Mouse (Mus musculus) stomach, embryonic 16.5 days (tissue): ENCODE results near the gene Oip5. TPM values are rescaled to one million over a fixed set of nuclear protein-coding genes. Genes with fewer than 3 reads are reported as not detected.
A peak's percentile ranks its signal among the peaks of the same experiment; 100 is the strongest.
"Not testable (repeated sequence)": the region's sequence is repeated elsewhere in the genome, so short reads cannot be mapped to it uniquely, and the experiment has no call there.

Experiments used
- ATAC-seq: fragments of 200-750 bp; cut with Nextera tagmentation; 2 replicates; pipeline ENCODE4 v1.8.0; 2017; ENCODE audit warnings: moderate number of reproducible peaks, moderate TSS enrichment; ENCODE audit not compliant: insufficient read depth, low FRiP score
- H3K27ac ChIP-seq: fragments of 300-500 bp; sonication (generic); 2 replicates; pipeline ENCODE4 v1.5.1; 2014; ENCODE audit warnings: low read length
- H3K27me3 ChIP-seq: fragments of 300-500 bp; sonication (generic); 2 replicates; pipeline ENCODE4 v1.6.1; 2014; ENCODE audit warnings: low read length, control low read depth, mixed read lengths; ENCODE audit not compliant: control insufficient read depth, insufficient read depth
- H3K36me3 ChIP-seq: fragments of 300-500 bp; sonication (generic); 2 replicates; pipeline ENCODE4 v1.6.1; 2014; ENCODE audit warnings: low read length; ENCODE audit not compliant: control insufficient read depth, insufficient read depth
- H3K4me1 ChIP-seq: fragments of 300-500 bp; sonication (generic); 2 replicates; pipeline ENCODE4 v1.6.1; 2014; ENCODE audit warnings: low read length, control low read depth, mixed read lengths; ENCODE audit not compliant: control insufficient read depth, insufficient read depth
- H3K4me2 ChIP-seq: fragments of 300-500 bp; sonication (generic); 2 replicates; pipeline ENCODE4 v1.6.1; 2014; ENCODE audit warnings: low read depth, low read length, mixed read lengths
- H3K4me3 ChIP-seq: fragments of 300-500 bp; sonication (generic); replicated peaks from 2 replicates; pipeline ENCODE4 v1.5.1; 2014; ENCODE audit warnings: mild to moderate bottlenecking, low read length
- H3K9ac ChIP-seq: fragments of 300-500 bp; sonication (generic); 2 replicates; pipeline ENCODE4 v1.6.1; 2014; ENCODE audit warnings: low read length
- H3K9me3 ChIP-seq: fragments of 300-500 bp; sonication (generic); replicated peaks from 2 replicates; pipeline ENCODE4 v1.6.1; 2016; ENCODE audit warnings: low read length, control low read depth; ENCODE audit not compliant: control insufficient read depth
- WGBS: fragments of 180-500 bp; shearing (Covaris S2); extraction: QIAGEN DNeasy Blood & Tissue Kit; methylation state at CpG from one replicate; pipeline ENCODE4 v1.1.7; 2014; 5-methylcytosine and 5-hydroxymethylcytosine counted together
- polyA plus RNA-seq: library from polyadenylated mRNA; unstranded; fragments of >200 nt; fragmentation: Nextera tagmentation; extraction: Ambion mirVana; gene quantifications from 2 replicates; pipeline ENCODE4 v1.2.1, GENCODE M21; 2015

Gene Oip5
- polyA plus RNA-seq, 1 experiment from 2014 or later, result 22.3 TPM

- ATAC-seq, result no peak
- no peaks in the 10 kb centered on the region for H3K9me3 ChIP-seq
- peak overlapping the region; percentile 64 for H3K27ac ChIP-seq
- peaks cover 18% of the 10 kb centered on the region for H3K4me1 ChIP-seq
- no peaks in the 10 kb centered on the region for H3K36me3 ChIP-seq
- H3K4me2 ChIP-seq, result peak overlapping the region; percentile 75
- WGBS, result 0% methylated on average over 13 of the region's 13 CpGs
- H3K9ac ChIP-seq, result peak overlapping the region; percentile 84
- H3K4me3 ChIP-seq, result peak overlapping the region; percentile 94
- no peaks in the 10 kb centered on the region for H3K27me3 ChIP-seq
These were observed 449 bp downstream of the Oip5 start for GRCm38 (mm10) chr2:119617841-119618198.

GRCm38 (mm10) chr2:119607023-119607422 is 11.2 kb downstream of the Oip5 start:
- no peak overlapping the region for H3K4me2 ChIP-seq
- H3K9ac ChIP-seq, result no peak overlapping the region
- no peaks in the 10 kb centered on the region for H3K27me3 ChIP-seq
- 89% methylated on average over 4 of the region's 4 CpGs for WGBS
- H3K4me3 ChIP-seq, result no peak overlapping the region
- H3K9me3 ChIP-seq, result no peaks in the 10 kb centered on the region
- H3K4me1 ChIP-seq, result peaks cover 5% of the 10 kb centered on the region; the same call in 1 of the 2 replicates
- ATAC-seq, result no peak
- H3K27ac ChIP-seq, result no peak overlapping the region
- peaks cover 8% of the 10 kb centered on the region for H3K36me3 ChIP-seq

- Histone ChIP-seq H3K9me3 (no peaks in the 10 kb centered on the region), H3K36me3 (peaks cover 8% of the 10 kb centered on the region), H3K27me3 (no peaks in the 10 kb centered on the region), H3K4me3 (no peak overlapping the region), H3K27ac (no peak overlapping the region), H3K9ac (no peak overlapping the region), H3K4me2 (no peak overlapping the region), H3K4me1 (peaks cover 5% of the 10 kb centered on the region; the same call in 1 of the 2 replicates)
- no peak for ATAC-seq
- 86% methylated on average over 6 of the region's 6 CpGs for WGBS
These were observed 12.8 kb downstream of the Oip5 start for GRCm38 (mm10) chr2:119605361-119605973.

GRCm38 (mm10) chr2:119603909-119604308 is 14.4 kb downstream of the Oip5 start:
- H3K27ac ChIP-seq, result no peak overlapping the region
- H3K4me2 ChIP-seq, result no peak overlapping the region
- H3K36me3 ChIP-seq, result peaks cover 8% of the 10 kb centered on the region
- ATAC-seq, result no peak
- no peaks in the 10 kb centered on the region for H3K9me3 ChIP-seq
- 48% methylated on average over 2 of the region's 2 CpGs for WGBS
- H3K4me1 ChIP-seq, result peaks cover 8% of the 10 kb centered on the region
- H3K27me3 ChIP-seq, result no peaks in the 10 kb centered on the region
- no peak overlapping the region for H3K4me3 ChIP-seq
- H3K9ac ChIP-seq, result no peak overlapping the region

GRCm38 (mm10) chr2:119602488-119602887 is 15.8 kb downstream of the Oip5 start:
- Histone ChIP-seq H3K4me1 (peaks cover 8% of the 10 kb centered on the region), H3K27ac (no peak overlapping the region), H3K9me3 (no peaks in the 10 kb centered on the region), H3K4me2 (no peak overlapping the region), H3K27me3 (no peaks in the 10 kb centered on the region), H3K9ac (0 out of 2 replicates have a peak overlapping the region, but pooled peaks have one; percentile 3), H3K4me3 (no peak overlapping the region), H3K36me3 (peaks cover 7% of the 10 kb centered on the region; the same call in 1 of the 2 replicates)
- WGBS, result 42% methylated on average over 1 of the region's 1 CpGs
- no peak for ATAC-seq

GRCm38 (mm10) chr2:119601575-119601974 is 16.7 kb downstream of the Oip5 start:
- not testable (repeated sequence) for H3K9ac ChIP-seq, H3K4me1 ChIP-seq, H3K4me3 ChIP-seq, H3K27ac ChIP-seq, ATAC-seq, H3K4me2 ChIP-seq, H3K9me3 ChIP-seq, H3K27me3 ChIP-seq
- H3K36me3 ChIP-seq, result peaks cover 13% of the 10 kb centered on the region; the same call in 1 of the 2 replicates
- 61% methylated on average over 3 of the region's 3 CpGs for WGBS

- H3K27ac ChIP-seq, result no peak overlapping the region
- no peaks in the 10 kb centered on the region for H3K9me3 ChIP-seq
- peaks cover 9% of the 10 kb centered on the region; the same call in 1 of the 2 replicates for H3K36me3 ChIP-seq
- 76% methylated on average over 4 of the region's 4 CpGs for WGBS
- no peak overlapping the region for H3K9ac ChIP-seq
- H3K4me2 ChIP-seq, result no peak overlapping the region
- no peak overlapping the region for H3K4me3 ChIP-seq
- ATAC-seq, result no peak
- H3K4me1 ChIP-seq, result peaks cover 8% of the 10 kb centered on the region
- no peaks in the 10 kb centered on the region for H3K27me3 ChIP-seq
These were observed 17.2 kb downstream of the Oip5 start for GRCm38 (mm10) chr2:119601027-119601426.

GRCm38 (mm10) chr2:119596781-119597330 is 21.4 kb downstream of the Oip5 start:
- peaks cover 17% of the 10 kb centered on the region; the same call in 1 of the 2 replicates for H3K4me1 ChIP-seq
- H3K9me3 ChIP-seq, result no peaks in the 10 kb centered on the region
- WGBS, result 84% methylated on average over 8 of the region's 8 CpGs
- no peak for ATAC-seq
- no peaks in the 10 kb centered on the region for H3K27me3 ChIP-seq
- H3K4me2 ChIP-seq, result no peak overlapping the region
- no peak overlapping the region for H3K4me3 ChIP-seq
- peaks cover 9% of the 10 kb centered on the region; the same call in 1 of the 2 replicates for H3K36me3 ChIP-seq
- H3K9ac ChIP-seq, result no peak overlapping the region
- no peak overlapping the region for H3K27ac ChIP-seq

GRCm38 (mm10) chr2:119595308-119595707 is 23.0 kb downstream of the Oip5 start:
- H3K4me3 ChIP-seq, result peak overlapping the region; percentile 93
- H3K27me3 ChIP-seq, result no peaks in the 10 kb centered on the region
- H3K9ac ChIP-seq, result peak overlapping the region; percentile 99
- H3K36me3 ChIP-seq, result peaks cover 8% of the 10 kb centered on the region; the same call in 1 of the 2 replicates
- ATAC-seq, result no peak
- H3K9me3 ChIP-seq, result no peaks in the 10 kb centered on the region
- WGBS, result 26% methylated on average over 4 of the region's 4 CpGs
- H3K27ac ChIP-seq, result peak overlapping the region; percentile 95; the same call in 1 of the 2 replicates
- peaks cover 16% of the 10 kb centered on the region; the same call in 1 of the 2 replicates for H3K4me1 ChIP-seq
- H3K4me2 ChIP-seq, result peak overlapping the region; percentile 70
